Mouse (Mus musculus) cerebellum, adult 2 months (tissue): ENCODE results near the gene Ddr1.
A peak's percentile ranks its signal among the peaks of the same experiment; 100 is the strongest.

ENCODE experiments used
- CTCF ChIP-seq: fragments of 200-500 bp; IDR thresholded peaks from 2 replicates; pipeline ENCODE4 v1.5.1; 2011; ENCODE audit warnings: low read depth, mild to moderate bottlenecking, control low read depth, low read length, moderate library complexity, borderline replicate concordance; ENCODE audit not compliant: insufficient read depth
- POLR2A ChIP-seq: fragments of 200-500 bp; IDR thresholded peaks from 2 replicates; pipeline ENCODE4 v1.6.1; 2011; ENCODE audit warnings: low read length, control low read depth, borderline replicate concordance; ENCODE audit not compliant: insufficient read depth

DNA sequence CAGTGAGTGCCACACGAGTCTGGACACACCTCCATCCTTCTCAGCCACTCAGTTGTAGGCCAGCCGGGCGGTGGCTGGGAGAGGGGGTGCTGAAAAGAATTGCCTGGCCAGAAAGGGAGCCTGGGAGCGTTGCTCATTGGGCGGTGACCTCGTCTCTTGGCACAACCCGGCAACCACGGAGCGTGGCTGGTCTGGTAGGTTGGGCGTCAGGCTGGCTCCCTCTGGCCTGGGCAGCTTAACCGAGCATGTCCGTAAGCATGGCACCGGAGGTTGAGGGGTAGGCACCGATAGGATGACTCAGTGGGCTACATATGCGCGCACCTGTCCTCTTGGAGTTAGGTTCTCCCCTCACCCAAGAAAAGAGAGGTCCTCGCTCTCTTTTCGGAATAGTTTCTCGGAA, 4.5 kb downstream of the Ddr1 start:
- TF ChIP-seq CTCF (no peak), POLR2A (peak; percentile 59; the same call in 1 of the 2 replicates)
